In genomic region chr5:17573694-17574380, GRCm38 (mm10) we compare ENCODE assay signal across 8 mouse cellular contexts. TPM values are rescaled to one million over a fixed set of nuclear protein-coding genes. Genes with fewer than 3 reads are reported as not detected.
DNase-seq lines count a peak whose midpoint lies in the region; ATAC-seq lines count a peak whose summit lies in the region.

Gene Sema3c (plus strand): TSS chr5:17574281.

- H3K27me3 ChIP-seq in embryonic facial prominence, embryonic 11.5 days (ENCODE audit: control insufficient read depth, insufficient read depth, low read length), result no peaks in the 10 kb centered on the region
- peaks cover 3% of the 10 kb centered on the region; the same call in 1 of the 2 replicates for H3K27me3 ChIP-seq in heart, embryonic 14.5 days (ENCODE audit: control insufficient read depth, insufficient read depth, low read length)

- H3K27ac ChIP-seq in embryonic facial prominence, embryonic 11.5 days (replicated peaks; ENCODE audit: low read depth, low read length), result peak within 1 kb of the TSS; percentile 61
- H3K27ac ChIP-seq in heart, embryonic 14.5 days (replicated peaks in 1 of 2; ENCODE audit: control insufficient read depth in 1 of 2, insufficient read depth in 1 of 2, low read depth in 2 of 2, low read length in 2 of 2), result peak within 1 kb of the TSS; percentile 70 to 72

- no peaks in the 10 kb centered on the region for H3K4me1 ChIP-seq in embryonic facial prominence, embryonic 11.5 days (ENCODE audit: control insufficient read depth, insufficient read depth, low read length)
- H3K4me1 ChIP-seq in heart, embryonic 14.5 days (ENCODE audit: control insufficient read depth in 2 of 2, insufficient read depth in 2 of 2, low read length in 2 of 2), result 0 out of 4 replicates have a peak, but pooled peaks cover 0 to 3% of the 10 kb centered on the region in 2 experiments

- peak; percentile 3 for DNase-seq in right cerebral cortex, adult 18-20 months
- no peak for DNase-seq in right cerebral cortex, postnatal 4 days
- peak; percentile 68 for DNase-seq in embryonic facial prominence, embryonic 11.5 days (ENCODE audit: low spot score)
- DNase-seq in layer of hippocampus, postnatal 25 days (ENCODE audit: extremely low spot score in 1 of 2, low spot score in 1 of 2), result no peak
- DNase-seq in cerebellum, postnatal 25 days, result no peak

- H3K36me3 ChIP-seq in embryonic facial prominence, embryonic 11.5 days (replicated peaks; ENCODE audit: control insufficient read depth, insufficient read depth, low read depth, low read length), result no peaks in the 10 kb centered on the region
- no peaks in the 10 kb centered on the region for H3K36me3 ChIP-seq in heart, embryonic 14.5 days (ENCODE audit: control insufficient read depth, insufficient read depth, low read length)

- peak; percentile 22; the same call in 1 of the 2 replicates for ATAC-seq in embryonic facial prominence, embryonic 11.5 days (replicated peaks; ENCODE audit: insufficient number of reproducible peaks, low FRiP score, low TSS enrichment, low read depth)
- ATAC-seq in heart, embryonic 14.5 days (ENCODE audit: insufficient number of reproducible peaks, insufficient read depth, low FRiP score, low read depth), result no peak
- peak; percentile 60 for ATAC-seq in megakaryocyte progenitor cell, adult 5-6 weeks (replicated peaks; ENCODE audit: poor library complexity)
- ATAC-seq in monocyte, adult 5-6 weeks (replicated peaks; ENCODE audit: insufficient number of reproducible peaks, low FRiP score, low TSS enrichment, poor library complexity, severe bottlenecking), result no peak

- H3K4me2 ChIP-seq in embryonic facial prominence, embryonic 11.5 days (ENCODE audit: low read depth, low read length), result peak within 1 kb of the TSS; percentile 86
- H3K4me2 ChIP-seq in heart, embryonic 14.5 days (ENCODE audit: low read length), result peak within 1 kb of the TSS; percentile 85

- H3K9me3 ChIP-seq in embryonic facial prominence, embryonic 11.5 days (replicated peaks; ENCODE audit: control insufficient read depth, low read length), result no peaks in the 10 kb centered on the region
- H3K9me3 ChIP-seq in heart, embryonic 14.5 days (ENCODE audit: control insufficient read depth, low read length), result no peaks in the 10 kb centered on the region

- 2% methylated on average over 16 of the region's 16 CpGs for WGBS in embryonic facial prominence, embryonic 11.5 days
- WGBS in heart, embryonic 14.5 days, result under 1% methylated on average over 16 of the region's 16 CpGs

- H3K4me3 ChIP-seq in embryonic facial prominence, embryonic 11.5 days (ENCODE audit: low read depth, low read length), result peak within 1 kb of the TSS; percentile 54
- peak within 1 kb of the TSS; percentile 62 to 97 for H3K4me3 ChIP-seq in heart, embryonic 14.5 days (ENCODE audit: control insufficient read depth in 1 of 2, insufficient read depth in 1 of 2, low read depth in 1 of 2, low read length in 2 of 2)

- peak within 1 kb of the TSS; percentile 68 for H3K9ac ChIP-seq in embryonic facial prominence, embryonic 11.5 days (replicated peaks; ENCODE audit: low read length)
- peak within 1 kb of the TSS; percentile 81 for H3K9ac ChIP-seq in heart, embryonic 14.5 days (ENCODE audit: low read length)

RNA-seq across cellular contexts. Expression of gene Sema3c, which starts in this region (rescaled TPM):
- polyA plus RNA-seq in embryonic facial prominence, embryonic 11.5 days (2014; fragmentation: Nextera tagmentation; extraction: Ambion mirVana), result 16.8 and 19.3 TPM in 2 replicates
- polyA plus RNA-seq in heart, embryonic 14.5 days (2014; fragmentation: Nextera tagmentation; extraction: Ambion mirVana), result 9.2 and 11.6 TPM in 2 replicates
- total RNA-seq in layer of hippocampus, postnatal 25 days (2021), result 10 to 100 TPM; 25.0 to 26.5 TPM
- 0.25 TPM in 1 of 2 replicates, not detected in the other for total RNA-seq in megakaryocyte progenitor cell, adult 5-6 weeks (2015)
- total RNA-seq in megakaryocyte progenitor cell, adult 5-6 weeks (2017), result 0.21 TPM in 1 of 2 replicates, not detected in the other
- not detected in 3 replicates for total RNA-seq in monocyte, adult 5-6 weeks (2017)

Comparison
In these comparisons a context has a peak if more than half of its experiments do, and no peak if none do; other contexts are left out.
1. RNA of gene Sema3c (total RNA-seq): 25.0 to 26.5 TPM in layer of hippocampus, postnatal 25 days; 0.21 to 0.25 TPM in megakaryocyte progenitor cell, adult 5-6 weeks and not detected in monocyte, adult 5-6 weeks; every median in the first group is over 10 times any median in the second.
2. DNase-seq: peak in right cerebral cortex, adult 18-20 months (single experiment) and embryonic facial prominence, embryonic 11.5 days (single experiment); none in right cerebral cortex, postnatal 4 days (single experiment), layer of hippocampus, postnatal 25 days (0 of 2) and cerebellum, postnatal 25 days (0 of 2).
3. Peak in ATAC-seq in megakaryocyte progenitor cell, adult 5-6 weeks; RNA of the gene not detected or under 1 TPM.